Mouse (Mus musculus): ENCODE results near the gene Pnpla7. TPM values are rescaled to one million over a fixed set of nuclear protein-coding genes. Genes with fewer than 3 reads are reported as not detected.

Pnpla7 gene
- polyA plus RNA-seq, 1 experiment from 2014 or later, result 3.7 TPM

DNA sequence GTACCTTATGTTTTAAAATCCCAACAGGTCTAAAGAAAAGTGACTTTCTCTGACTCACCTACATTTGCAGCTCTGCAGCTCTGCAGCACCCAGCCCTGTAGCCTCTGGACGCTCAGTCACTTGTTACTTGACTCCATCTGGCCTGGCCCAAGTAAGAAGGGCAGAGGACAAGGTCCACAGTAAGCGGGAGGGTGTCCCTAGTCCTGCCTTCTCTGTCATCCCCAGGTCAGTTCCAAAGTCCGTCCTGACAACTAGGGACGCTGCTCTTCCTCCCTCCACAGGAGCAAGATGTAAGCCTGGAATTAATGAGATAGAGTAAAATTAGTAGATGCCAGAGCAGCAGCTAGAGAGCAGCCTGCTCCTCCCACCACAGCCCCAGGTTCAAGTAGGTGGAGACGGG lies 104.2 kb downstream of the Pnpla7 start, which contains the start of gene Entpd8:
Gene Entpd8 (plus strand): TSS at position 229 of the 400 bp plus-strand sequence.
- Histone ChIP-seq H3K4me1 (replicated peaks; ENCODE audit: control insufficient read depth, insufficient read depth, low read length) (no peaks in the 10 kb centered on the region), H3K27ac (no peak within 1 kb of the TSS), H3K4me3 (replicated peaks; ENCODE audit: low read length) (no peak within 1 kb of the TSS), H3K27me3 (ENCODE audit: control insufficient read depth, insufficient read depth, low read length) (no peaks in the 10 kb centered on the region), H3K9ac (no peak within 1 kb of the TSS), H3K36me3 (replicated peaks; ENCODE audit: control insufficient read depth, insufficient read depth) (no peaks in the 10 kb centered on the region), H3K4me2 (replicated peaks) (no peak within 1 kb of the TSS), H3K9me3 (ENCODE audit: control insufficient read depth, low read length) (no peaks in the 10 kb centered on the region)
- no peak for DNase-seq (ENCODE audit: low spot score)
- WGBS, result 75% methylated on average over 5 of the region's 5 CpGs
- no peak for ATAC-seq (ENCODE audit: low FRiP score)

DNA sequence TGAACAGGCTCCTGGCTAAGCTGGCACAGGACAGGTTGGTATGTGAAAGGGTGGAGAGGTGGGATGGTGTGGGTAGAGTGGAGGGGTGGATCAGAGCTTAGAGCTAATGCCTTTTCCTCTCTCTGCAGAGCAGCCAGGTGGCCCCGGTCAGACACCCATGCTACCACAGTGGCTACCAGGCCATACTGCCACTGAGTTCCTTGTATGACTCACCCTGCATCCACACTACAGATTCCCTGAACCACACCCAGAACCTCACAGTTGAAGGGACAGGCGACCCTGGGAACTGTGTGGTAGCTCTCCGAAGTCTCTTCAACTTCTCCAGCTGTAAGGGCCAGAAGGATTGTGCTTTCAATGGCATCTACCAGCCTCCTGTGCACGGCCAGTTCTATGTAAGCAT lies 107.9 kb downstream of the Pnpla7 start:
- Histone ChIP-seq H3K4me3 (replicated peaks; ENCODE audit: low read length) (no peak overlapping the region), H3K9me3 (ENCODE audit: control insufficient read depth, low read length) (no peaks in the 10 kb centered on the region), H3K27ac (no peak overlapping the region), H3K9ac (no peak overlapping the region), H3K36me3 (replicated peaks; ENCODE audit: control insufficient read depth, insufficient read depth) (no peaks in the 10 kb centered on the region), H3K4me1 (replicated peaks; ENCODE audit: control insufficient read depth, insufficient read depth, low read length) (no peaks in the 10 kb centered on the region), H3K27me3 (ENCODE audit: control insufficient read depth, insufficient read depth, low read length) (no peaks in the 10 kb centered on the region), H3K4me2 (replicated peaks) (no peak overlapping the region)
- DNase-seq (ENCODE audit: low spot score), result no peak
- ATAC-seq (ENCODE audit: low FRiP score), result no peak
- WGBS, result 83% methylated on average over 4 of the region's 4 CpGs

DNA sequence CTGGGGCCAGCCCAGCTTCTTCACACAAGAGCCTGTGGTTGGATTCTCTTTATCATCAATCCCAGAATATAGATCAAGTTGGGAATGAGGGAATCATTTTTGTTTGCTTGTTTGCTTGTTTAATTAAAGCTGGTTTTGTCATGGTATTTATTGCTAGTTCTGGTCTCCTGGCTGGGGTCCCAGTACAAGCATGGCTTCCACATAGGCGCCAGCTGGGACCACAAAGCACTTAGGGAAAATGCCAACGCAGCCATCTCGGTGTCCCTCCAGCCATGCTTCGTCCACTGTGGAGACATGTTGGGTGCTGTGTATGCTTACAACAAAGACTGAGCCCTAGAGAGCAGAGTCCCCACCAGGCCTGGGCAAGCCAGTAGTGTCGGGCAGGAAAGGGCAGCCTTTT lies 109.7 kb downstream of the Pnpla7 start:
- DNase-seq (ENCODE audit: low spot score), result no peak
- Histone ChIP-seq H3K36me3 (replicated peaks; ENCODE audit: control insufficient read depth, insufficient read depth) (no peaks in the 10 kb centered on the region), H3K4me1 (replicated peaks; ENCODE audit: control insufficient read depth, insufficient read depth, low read length) (no peaks in the 10 kb centered on the region), H3K9me3 (ENCODE audit: control insufficient read depth, low read length) (no peaks in the 10 kb centered on the region), H3K4me3 (replicated peaks; ENCODE audit: low read length) (no peak overlapping the region), H3K4me2 (replicated peaks) (no peak overlapping the region), H3K9ac (no peak overlapping the region), H3K27ac (no peak overlapping the region), H3K27me3 (ENCODE audit: control insufficient read depth, insufficient read depth, low read length) (no peaks in the 10 kb centered on the region)
- no peak for ATAC-seq (ENCODE audit: low FRiP score)
- WGBS, result 78% methylated on average over 5 of the region's 5 CpGs

DNA sequence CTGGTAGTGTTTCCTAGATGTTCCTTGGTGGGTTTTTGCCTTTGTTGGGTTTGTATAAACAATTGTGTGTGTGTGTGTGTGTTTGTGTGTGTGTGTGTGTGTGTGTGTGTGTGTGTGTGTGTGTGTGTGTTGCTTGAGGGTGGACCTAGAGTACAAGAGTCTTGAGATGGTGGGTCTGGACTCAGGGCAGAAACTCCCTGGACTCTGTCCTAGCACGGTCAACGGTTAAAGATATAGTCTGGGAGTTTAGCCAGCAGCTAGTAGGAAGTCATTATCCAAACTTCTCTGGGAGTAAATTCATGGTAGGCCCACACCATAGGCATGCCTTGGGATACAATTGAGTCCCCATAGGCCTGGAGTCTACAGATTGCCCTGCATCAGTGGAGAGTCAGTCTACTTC lies 112.0 kb downstream of the Pnpla7 start:
- no peaks in the 10 kb centered on the region for H3K4me1 ChIP-seq (replicated peaks; ENCODE audit: control insufficient read depth, insufficient read depth, low read length)
- H3K9me3 ChIP-seq (ENCODE audit: control insufficient read depth, low read length), result no peaks in the 10 kb centered on the region
- no peak overlapping the region for H3K27ac ChIP-seq
- no peak overlapping the region for H3K4me3 ChIP-seq (replicated peaks; ENCODE audit: low read length)
- DNase-seq (ENCODE audit: low spot score), result no peak
- WGBS, result 96% methylated on average over 2 of the region's 2 CpGs
- H3K4me2 ChIP-seq (replicated peaks), result no peak overlapping the region
- no peak overlapping the region for H3K9ac ChIP-seq
- ATAC-seq (ENCODE audit: low FRiP score), result no peak
- no peaks in the 10 kb centered on the region for H3K36me3 ChIP-seq (replicated peaks; ENCODE audit: control insufficient read depth, insufficient read depth)
- H3K27me3 ChIP-seq (ENCODE audit: control insufficient read depth, insufficient read depth, low read length), result no peaks in the 10 kb centered on the region

DNA sequence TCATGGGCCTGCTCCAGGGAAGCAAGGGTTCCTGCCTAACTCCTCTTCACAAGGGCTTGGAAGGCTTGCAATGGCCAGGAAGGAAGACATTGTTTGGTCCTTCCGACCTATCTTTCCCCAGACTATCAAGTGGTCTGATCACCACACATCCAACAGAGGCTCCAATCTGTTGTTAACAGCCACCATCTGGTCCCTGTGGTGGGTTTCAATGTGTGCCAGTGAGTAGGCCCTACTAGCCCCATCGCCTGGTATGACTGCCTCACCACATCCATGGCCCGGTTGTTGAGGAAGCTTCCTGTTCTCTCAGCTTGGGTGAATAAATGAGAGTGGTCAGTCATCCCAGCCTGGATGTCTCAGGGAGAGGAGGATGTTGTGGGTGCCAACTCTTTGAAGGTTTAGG lies 112.8 kb downstream of the Pnpla7 start:
- Histone ChIP-seq H3K27me3 (ENCODE audit: control insufficient read depth, insufficient read depth, low read length) (no peaks in the 10 kb centered on the region), H3K27ac (no peak overlapping the region), H3K9me3 (ENCODE audit: control insufficient read depth, low read length) (no peaks in the 10 kb centered on the region), H3K9ac (no peak overlapping the region), H3K4me1 (replicated peaks; ENCODE audit: control insufficient read depth, insufficient read depth, low read length) (no peaks in the 10 kb centered on the region), H3K4me2 (replicated peaks) (no peak overlapping the region), H3K4me3 (replicated peaks; ENCODE audit: low read length) (no peak overlapping the region), H3K36me3 (replicated peaks; ENCODE audit: control insufficient read depth, insufficient read depth) (no peaks in the 10 kb centered on the region)
- DNase-seq (ENCODE audit: low spot score) (no peak), ATAC-seq (ENCODE audit: low FRiP score) (no peak)
- WGBS, result 94% methylated on average over 3 of the region's 3 CpGs

DNA sequence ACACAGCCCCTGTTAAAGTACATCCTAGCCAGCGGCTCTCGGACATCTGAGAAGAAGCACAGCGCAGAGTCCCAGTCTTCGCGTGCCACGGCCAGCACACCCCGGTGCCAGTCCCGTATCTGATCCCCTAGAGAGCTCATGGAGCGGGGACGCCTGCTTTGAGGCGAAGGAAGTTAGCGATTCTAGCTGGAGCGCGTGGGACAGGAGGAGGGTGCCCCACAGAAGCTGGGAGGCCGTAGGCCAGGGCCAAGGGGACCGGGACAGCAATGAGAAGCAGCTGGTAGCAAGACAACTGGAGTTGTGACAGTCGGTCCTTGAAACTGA lies 118.9 kb downstream of the Pnpla7 start:
- Histone ChIP-seq H3K9me3 (ENCODE audit: control insufficient read depth, low read length) (no peaks in the 10 kb centered on the region), H3K4me2 (replicated peaks) (no peak overlapping the region; the same call in 1 of the 2 replicates), H3K4me1 (replicated peaks; ENCODE audit: control insufficient read depth, insufficient read depth, low read length) (peaks cover 7% of the 10 kb centered on the region; the same call in 1 of the 2 replicates), H3K27ac (no peak overlapping the region), H3K27me3 (ENCODE audit: control insufficient read depth, insufficient read depth, low read length) (peaks cover 5% of the 10 kb centered on the region), H3K4me3 (replicated peaks; ENCODE audit: low read length) (no peak overlapping the region), H3K36me3 (replicated peaks; ENCODE audit: control insufficient read depth, insufficient read depth) (no peaks in the 10 kb centered on the region), H3K9ac (no peak overlapping the region)
- DNase-seq (ENCODE audit: low spot score), result no peak
- no peak for ATAC-seq (ENCODE audit: low FRiP score)
- 49% methylated on average over 17 of the region's 17 CpGs for WGBS

DNA sequence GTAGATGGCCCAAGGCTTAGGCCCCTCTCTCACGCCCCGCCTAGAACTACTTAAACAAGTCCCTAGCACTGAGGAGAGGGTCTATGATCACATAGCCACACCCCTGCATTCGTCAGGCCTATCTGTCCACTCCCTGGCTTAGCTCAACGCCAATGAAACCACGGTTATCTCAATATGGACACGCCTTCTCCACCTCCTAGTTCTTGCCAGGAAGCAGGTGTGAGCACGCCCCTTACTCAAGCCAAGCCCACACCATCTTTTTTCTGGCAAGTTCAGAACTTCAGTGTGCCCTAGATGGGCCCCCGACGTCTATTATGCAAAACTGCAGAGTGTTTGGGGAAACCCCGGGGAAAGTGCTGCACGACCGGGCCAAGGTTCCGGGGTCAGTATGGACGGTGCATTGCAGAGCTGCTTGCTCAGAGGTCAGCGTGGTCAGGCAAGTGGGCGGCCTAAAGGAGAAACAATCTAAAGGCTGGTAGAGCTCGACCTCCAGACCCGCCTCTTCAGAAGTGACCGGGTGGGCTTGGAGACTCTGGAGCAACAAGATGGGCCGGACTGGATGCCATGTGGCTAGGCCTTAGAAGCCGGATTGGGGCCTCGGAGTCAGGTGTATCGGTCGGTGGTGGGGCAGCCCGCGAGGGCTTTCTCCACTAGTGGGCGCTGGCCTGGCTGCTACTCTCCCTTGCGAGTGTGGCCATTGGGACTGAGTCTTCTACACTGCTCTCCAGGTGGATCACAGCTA lies 119.4 kb downstream of the Pnpla7 start, which contains the start of gene Noxa1:
Gene Noxa1 (minus strand): TSS at position 41 of the 742 bp plus-strand sequence.
- H3K27me3 ChIP-seq (ENCODE audit: control insufficient read depth, insufficient read depth, low read length), result peaks cover 5% of the 10 kb centered on the region
- no peak within 1 kb of the TSS; the same call in 1 of the 2 replicates for H3K4me2 ChIP-seq (replicated peaks)
- DNase-seq (ENCODE audit: low spot score) (no peak), ATAC-seq (ENCODE audit: low FRiP score) (no peak)
- no peaks in the 10 kb centered on the region for H3K9me3 ChIP-seq (ENCODE audit: control insufficient read depth, low read length)
- WGBS, result 51% methylated on average over 28 of the region's 28 CpGs
- H3K4me1 ChIP-seq (replicated peaks; ENCODE audit: control insufficient read depth, insufficient read depth, low read length), result peaks cover 12% of the 10 kb centered on the region; the same call in 1 of the 2 replicates
- H3K36me3 ChIP-seq (replicated peaks; ENCODE audit: control insufficient read depth, insufficient read depth), result no peaks in the 10 kb centered on the region
- H3K27ac ChIP-seq, result no peak within 1 kb of the TSS
- no peak within 1 kb of the TSS for H3K9ac ChIP-seq
- no peak within 1 kb of the TSS for H3K4me3 ChIP-seq (replicated peaks; ENCODE audit: low read length)

DNA sequence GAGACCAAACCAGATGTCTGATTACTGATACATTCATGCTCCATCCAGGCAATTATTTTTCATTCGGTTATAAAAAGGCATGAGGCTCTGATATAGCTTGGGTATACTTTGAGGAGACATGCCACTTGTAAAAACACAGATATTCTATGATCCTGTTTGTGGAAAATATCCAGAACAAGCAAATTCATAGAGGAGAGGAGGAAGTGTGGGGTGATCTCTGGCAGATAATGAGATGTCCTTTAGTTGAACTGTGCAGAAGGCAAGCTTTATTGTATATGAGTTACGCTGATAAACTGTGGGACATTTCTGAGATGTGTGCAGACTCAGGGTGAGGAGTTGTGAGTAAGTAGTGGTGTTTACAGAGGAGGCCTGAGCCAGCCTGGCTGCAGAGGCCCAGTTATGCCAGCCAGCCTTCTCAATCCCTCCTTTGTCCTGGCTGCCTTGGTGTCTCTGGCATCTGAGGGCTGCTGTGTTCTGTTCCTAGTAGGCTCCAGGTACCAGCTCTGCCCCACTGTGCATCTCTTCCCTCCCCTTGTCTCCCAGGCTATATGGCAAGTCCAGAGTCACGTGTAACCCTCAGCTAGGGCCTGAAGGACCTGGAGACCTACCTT lies 122.3 kb downstream of the Pnpla7 start:
- H3K4me3 ChIP-seq (replicated peaks; ENCODE audit: low read length), result no peak overlapping the region
- peaks cover 12% of the 10 kb centered on the region; the same call in 1 of the 2 replicates for H3K4me1 ChIP-seq (replicated peaks; ENCODE audit: control insufficient read depth, insufficient read depth, low read length)
- whole genome bisulfite sequencing, result 75% methylated on average over 3 of the region's 3 CpGs
- no peak overlapping the region for H3K27ac ChIP-seq
- no peak overlapping the region for H3K9ac ChIP-seq
- peaks cover 5% of the 10 kb centered on the region for H3K27me3 ChIP-seq (ENCODE audit: control insufficient read depth, insufficient read depth, low read length)
- H3K36me3 ChIP-seq (replicated peaks; ENCODE audit: control insufficient read depth, insufficient read depth), result no peaks in the 10 kb centered on the region
- no peak for DNase-seq (ENCODE audit: low spot score)
- no peaks in the 10 kb centered on the region for H3K9me3 ChIP-seq (ENCODE audit: control insufficient read depth, low read length)
- ATAC-seq (ENCODE audit: low FRiP score), result no peak
- no peak overlapping the region for H3K4me2 ChIP-seq (replicated peaks)

DNA sequence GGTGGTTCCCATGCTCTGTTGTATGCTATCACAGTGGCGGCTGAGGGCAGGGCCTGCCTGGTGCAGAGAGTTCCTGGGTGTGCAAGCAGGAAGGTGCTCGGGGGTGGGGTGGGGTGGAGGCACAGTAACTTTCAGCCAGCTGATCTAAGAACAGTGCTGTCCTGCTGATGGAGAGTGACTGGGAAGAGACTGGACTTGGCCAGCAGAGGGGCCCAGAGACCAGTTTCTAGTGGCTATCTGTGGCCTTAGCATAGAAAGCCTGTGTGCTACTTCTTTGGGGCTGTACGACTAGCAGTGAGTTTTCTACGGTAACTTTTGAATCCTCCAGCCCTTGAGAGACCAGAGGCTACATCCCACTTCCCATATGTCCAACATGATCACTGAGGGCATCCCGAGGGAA lies 123.1 kb downstream of the Pnpla7 start:
- ATAC-seq (ENCODE audit: low FRiP score), result peak; percentile 66; the same call in 1 of the 2 replicates
- 33% methylated on average over 5 of the region's 5 CpGs for WGBS
- Histone ChIP-seq H3K4me3 (replicated peaks; ENCODE audit: low read length) (no peak overlapping the region), H3K36me3 (replicated peaks; ENCODE audit: control insufficient read depth, insufficient read depth) (no peaks in the 10 kb centered on the region), H3K27me3 (ENCODE audit: control insufficient read depth, insufficient read depth, low read length) (peaks cover 3% of the 10 kb centered on the region), H3K9me3 (ENCODE audit: control insufficient read depth, low read length) (no peaks in the 10 kb centered on the region), H3K4me2 (replicated peaks) (no peak overlapping the region), H3K27ac (no peak overlapping the region; the same call in 1 of the 2 replicates), H3K9ac (no peak overlapping the region), H3K4me1 (replicated peaks; ENCODE audit: control insufficient read depth, insufficient read depth, low read length) (peaks cover 12% of the 10 kb centered on the region; the same call in 1 of the 2 replicates)
- peak; percentile 57 for DNase-seq (ENCODE audit: low spot score)

Data from hindbrain, embryonic 14.5 days (tissue).